Mouse (Mus musculus) spleen, adult 18-20 months (tissue): ENCODE data around the gene Ano8.

Source experiments
- DNase-seq, 2 experiments: peaks; one replicate each; pipeline ENCODE4 v3.0.0; 2022; ENCODE audit warnings: mixed read lengths in 2 of 2

Ano8 gene

DNA sequence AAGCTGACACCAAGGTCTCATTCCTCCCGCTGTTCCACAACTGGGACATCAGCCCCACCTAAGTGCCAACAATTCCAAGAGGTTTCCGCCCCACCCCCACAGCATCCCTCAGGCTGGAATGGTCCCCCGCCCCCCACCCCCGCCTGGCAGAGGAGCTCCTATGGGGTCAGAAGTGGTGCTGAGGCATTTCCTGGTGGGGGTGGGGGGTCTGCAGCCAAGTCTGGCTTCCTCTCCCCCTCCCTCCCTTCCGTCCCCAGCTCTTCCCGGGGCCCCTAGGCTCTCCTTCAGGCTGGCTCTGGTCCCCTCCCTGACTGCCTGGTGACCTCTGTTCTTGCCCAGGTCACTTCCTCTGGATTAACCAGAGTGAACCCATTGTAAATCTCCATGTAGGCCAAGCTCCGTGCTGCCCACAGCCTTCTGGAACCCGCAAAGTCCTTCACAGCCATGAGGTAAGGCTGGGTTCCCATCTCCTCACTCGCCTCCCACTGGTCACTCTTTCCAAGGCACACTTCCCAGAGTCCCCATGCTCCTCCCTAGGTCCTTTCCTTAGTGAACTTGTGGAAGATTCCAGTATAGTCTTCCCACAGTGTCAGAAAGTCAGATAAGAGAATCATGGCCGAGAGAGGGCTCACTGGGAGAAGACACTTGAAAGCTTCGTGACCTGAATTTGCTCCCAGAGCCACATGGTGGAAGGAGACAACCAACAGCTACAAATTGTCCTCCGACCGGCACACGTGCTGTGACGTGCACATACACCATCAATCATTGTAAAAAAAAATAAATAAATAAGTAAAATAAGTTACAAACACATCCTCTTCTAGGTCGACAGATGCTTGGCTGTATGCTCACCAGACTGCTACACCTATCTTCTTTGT lies 13.3 kb upstream of the Ano8 start:
- no peak for DNase-seq

- DNase-seq, result no peak
These were observed 12.2 kb upstream of the Ano8 start for GRCm38 (mm10) chr8:71497881-71498501.

DNA sequence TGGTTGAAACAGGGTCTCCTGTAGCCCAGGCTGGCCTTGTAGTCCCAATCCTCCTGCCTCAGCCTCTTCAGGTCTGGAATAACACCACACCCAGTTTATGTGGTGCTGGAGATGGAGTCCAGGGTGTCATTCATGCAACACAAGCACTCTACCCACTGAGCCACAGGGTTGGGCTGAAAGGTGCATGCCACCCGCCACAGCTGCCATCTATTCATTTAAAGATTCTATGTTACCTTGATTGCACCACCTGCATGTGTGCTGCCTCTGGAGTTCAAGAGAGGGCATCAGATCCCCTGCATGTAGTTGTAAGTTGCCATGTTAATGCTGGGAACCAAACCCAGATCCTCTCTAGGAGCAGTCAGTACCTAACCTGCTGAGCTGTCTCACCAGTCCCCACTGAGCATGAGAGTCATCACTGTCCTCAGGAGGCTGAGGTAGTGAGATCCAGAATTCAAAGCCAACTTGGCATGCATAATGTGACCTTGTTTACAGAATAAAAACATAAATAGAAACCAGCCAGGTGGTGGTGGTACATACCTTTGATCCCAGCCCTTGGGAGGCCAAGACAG lies 11.4 kb upstream of the Ano8 start:
- no peak for DNase-seq

DNA sequence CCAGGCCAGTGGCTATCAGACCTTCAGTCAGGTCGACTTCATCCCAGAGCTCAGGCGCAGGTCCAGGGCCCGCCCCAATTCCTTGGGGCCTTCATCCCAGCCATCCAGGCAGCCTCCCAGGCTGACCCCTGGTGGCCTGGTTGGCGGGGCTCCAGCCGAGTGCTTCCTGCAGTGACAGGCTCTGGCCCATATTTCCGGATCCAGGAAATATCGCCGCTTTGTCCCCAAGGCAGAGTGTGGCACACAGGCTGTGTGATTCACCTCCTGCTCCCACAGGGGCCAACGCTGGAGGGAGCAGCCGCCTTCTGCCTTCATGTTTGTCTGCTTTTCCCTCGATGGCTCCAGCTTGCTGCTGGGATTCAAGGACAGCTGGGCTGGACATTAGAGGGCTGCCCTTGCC lies 10.7 kb upstream of the Ano8 start:
- peak; percentile 38 to 48 for DNase-seq

GRCm38 (mm10) chr8:71495811-71496210 lies 10.0 kb upstream of the Ano8 start:
- no peak for DNase-seq

DNA sequence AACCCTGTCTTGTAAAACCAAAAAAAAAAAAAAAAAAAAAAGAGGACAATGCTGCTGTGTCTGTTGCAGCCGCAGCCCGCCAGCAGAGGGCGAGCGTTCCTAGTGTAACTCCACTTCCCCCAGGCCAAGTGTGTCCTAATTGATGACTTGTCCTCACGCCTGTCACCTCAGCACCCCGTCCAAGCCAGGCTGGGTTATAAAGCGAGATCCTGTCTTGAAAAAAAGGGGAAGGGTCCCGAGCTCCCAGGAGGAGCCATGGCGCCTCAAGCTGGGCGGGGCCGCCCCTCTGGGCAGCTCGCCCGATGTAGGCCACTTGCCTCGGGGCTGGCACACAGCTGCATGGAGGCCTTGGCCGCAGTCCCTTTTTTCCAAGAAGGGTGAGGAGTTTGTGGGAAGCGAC lies 9.3 kb upstream of the Ano8 start:
- DNase-seq, result peak; percentile 65 to 76

DNA sequence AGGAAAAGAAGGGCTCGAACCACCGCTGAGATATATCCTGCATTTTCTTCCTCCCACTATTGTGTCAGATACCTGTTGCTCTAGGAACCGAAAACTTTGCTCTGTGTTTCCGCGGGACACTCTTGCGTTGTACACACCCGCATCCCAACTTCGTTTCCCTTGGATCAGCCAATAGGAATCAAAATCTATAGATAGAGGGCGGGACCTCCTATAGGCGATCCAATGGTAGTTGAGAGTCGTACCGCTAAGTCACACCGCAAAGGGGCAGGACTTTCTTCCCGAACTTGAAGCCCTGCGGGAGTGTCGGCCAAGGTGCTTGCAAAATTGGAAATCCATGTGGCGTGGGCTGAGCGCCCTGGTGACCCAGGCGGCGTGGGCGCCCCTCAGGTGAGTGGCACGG lies 2.7 kb upstream of the Ano8 start:
- DNase-seq, result peak; percentile 70 to 83

GRCm38 (mm10) chr8:71487691-71488445 lies 2.1 kb upstream of the Ano8 start, which contains the start of gene Gtpbp3:
Gene Gtpbp3 (plus strand): TSS chr8:71488103.
- DNase-seq, result peak; percentile 63 to 79

DNA sequence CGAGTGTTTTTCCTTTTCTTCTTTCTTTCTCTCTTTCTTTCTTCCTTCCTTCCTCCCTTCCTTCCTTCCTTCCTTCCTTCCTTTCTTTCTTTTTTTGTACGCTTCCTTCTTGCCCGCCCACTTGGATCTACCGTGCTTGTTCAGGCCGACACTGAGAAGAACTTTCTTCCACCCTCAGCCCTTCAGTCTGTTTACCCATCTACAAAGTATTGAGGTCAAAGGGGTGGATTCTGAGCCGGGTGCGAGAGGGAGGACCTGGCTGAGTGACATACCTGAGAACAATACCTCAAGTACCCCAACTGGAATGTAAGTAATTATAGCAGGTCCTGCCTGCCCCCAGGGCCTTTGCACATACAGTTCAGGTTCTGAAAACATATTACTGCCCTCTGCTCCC lies 370 bp upstream of the Ano8 start:
- DNase-seq, result no peak

DNA sequence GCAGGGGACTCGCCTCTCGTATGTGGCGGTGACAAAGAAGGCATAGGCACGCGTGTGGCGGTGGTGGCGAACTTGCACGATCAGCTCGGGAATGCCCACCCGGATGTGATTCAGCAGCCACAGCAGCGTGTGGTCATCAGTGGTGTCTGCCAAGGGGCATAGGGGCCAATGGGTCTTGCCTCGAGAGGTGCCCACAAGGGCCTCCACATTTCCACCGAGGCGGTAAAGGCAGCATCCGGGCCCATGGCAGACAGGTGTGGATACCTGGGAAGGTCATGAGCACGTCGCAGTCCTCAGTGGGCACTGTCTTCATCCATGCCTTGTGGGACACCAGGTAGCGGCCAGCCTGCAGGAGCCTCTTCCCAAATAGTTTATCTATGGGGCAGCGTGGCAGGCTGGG lies 1.0 kb downstream of the Ano8 start:
- DNase-seq, result no peak

DNA sequence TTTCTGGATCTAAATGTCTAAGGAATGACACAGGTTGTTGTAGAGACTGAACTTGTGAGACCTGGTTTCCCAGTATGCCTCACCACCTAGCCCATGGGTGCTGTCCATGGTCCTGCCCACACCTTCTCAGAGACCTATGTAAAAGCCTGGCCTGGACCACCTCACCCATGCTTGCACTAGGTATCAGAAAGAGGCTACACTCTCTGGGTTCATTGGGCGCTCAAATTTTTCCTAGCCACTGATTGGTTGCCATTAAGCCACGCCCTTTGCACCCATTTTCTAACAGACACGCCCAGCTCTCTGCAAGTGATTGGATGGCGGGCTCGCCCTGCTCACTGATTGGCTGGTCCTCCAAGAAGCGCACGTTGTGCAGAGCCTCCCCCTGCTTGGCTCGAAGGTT lies 1.8 kb downstream of the Ano8 start:
- DNase-seq, result peak in 1 of 2 experiments; percentile 45

DNA sequence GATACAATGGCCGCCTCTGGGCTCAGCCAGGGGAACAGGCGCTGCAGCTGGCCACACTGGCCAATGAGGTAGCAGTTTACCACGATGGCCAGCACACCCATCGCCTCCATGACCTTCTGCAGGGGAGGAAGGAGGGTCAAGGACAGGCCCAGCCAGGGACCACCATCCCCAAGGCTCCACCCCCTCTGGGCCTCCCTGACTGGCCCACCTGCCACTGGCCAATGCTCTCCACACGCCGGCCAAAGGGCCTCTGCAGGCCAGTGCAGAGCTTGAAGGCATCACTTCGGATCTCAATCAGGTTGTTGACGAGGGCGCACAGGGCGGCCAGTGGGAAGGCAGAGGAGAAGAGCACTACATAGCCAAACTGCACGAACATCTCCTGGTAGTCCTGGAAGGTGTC lies 6.8 kb downstream of the Ano8 start:
- DNase-seq, result no peak

- no peak for DNase-seq
These were observed 8.4 kb downstream of the Ano8 start for GRCm38 (mm10) chr8:71477196-71477845.

GRCm38 (mm10) chr8:71476099-71476940 lies 9.4 kb downstream of the Ano8 start:
- DNase-seq, result peak; percentile 65 to 79

DNA sequence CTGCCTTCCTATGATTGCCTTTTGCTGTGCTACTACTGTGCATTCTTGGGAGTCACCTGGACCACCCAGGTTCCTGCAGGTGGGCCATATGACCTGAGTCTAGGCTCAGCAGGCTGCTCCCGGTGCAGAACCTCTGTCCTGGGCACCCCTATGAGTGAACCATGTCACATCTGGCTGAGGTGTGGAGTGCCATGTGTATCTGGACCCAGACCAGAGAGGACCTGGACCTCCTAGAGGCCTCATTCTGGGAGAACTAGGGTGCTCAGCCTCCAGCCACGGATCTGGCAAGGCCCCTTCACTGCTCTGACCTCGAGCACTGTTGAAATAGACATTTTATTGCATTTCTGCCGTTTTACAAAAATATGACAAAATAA lies 10.1 kb downstream of the Ano8 start:
- no peak for DNase-seq

DNA sequence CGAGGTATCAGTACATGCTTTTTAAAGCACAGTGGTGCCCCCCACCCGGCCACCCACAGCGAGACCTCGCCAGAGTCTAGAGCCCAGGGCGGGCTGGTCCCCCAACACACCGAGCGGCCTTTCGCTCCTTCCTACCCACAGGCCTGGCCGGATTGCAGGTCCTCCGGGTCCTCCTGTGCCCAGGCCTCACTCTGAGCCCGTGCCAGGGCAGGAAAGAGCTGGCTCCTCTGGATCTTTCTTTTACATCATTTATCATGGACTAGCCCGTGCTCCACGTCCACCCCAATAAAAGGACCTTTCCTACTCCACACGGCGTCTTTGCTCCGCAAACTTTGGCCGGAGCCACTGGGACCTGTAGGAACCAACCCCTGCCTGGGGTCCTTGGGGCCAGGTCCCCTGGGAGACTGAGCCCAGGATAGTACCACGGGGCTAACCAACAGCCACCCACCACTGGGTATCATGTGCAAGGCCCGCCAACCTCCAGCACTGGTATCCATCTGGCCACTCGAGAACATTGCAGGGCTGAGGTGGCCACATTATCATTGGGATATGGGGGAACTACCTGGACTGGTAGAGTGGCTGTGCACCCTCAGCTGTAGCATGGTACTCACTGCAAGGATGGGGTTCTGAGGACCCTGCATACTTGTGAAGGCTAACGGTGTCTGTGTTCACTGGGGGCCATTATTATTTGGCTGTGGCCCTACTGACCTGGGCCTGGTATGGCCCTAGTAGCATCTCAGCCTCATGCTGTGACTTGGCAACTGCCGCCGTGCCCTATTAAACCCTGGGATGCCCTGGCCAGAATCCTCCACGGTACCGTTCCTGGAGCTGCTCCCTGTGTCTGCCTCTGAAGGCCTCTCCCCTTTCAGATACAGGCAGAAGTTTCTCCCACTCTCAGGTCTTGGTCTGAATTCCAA lies 10.7 kb downstream of the Ano8 start:
- DNase-seq, result no peak

DNA sequence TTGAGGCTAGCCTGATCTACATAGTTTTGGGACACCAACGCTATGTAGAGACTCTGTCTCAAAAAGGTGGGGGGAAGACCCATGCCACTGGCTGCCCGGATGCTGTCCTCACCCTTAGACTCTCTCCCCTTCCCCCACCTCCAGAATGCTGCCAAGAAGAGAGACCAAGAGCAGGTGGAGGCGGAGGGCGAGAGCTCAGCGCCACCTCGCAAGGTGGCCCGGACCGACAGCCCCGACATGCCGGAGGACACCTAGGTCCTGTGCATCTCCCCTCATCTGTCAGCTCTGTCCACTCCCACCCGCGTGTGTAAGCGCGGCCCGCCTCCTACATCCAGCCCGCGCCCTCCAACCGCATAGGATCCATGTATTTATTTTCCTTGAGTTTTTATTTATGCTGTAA lies 11.4 kb downstream of the Ano8 start:
- no peak for DNase-seq

DNA sequence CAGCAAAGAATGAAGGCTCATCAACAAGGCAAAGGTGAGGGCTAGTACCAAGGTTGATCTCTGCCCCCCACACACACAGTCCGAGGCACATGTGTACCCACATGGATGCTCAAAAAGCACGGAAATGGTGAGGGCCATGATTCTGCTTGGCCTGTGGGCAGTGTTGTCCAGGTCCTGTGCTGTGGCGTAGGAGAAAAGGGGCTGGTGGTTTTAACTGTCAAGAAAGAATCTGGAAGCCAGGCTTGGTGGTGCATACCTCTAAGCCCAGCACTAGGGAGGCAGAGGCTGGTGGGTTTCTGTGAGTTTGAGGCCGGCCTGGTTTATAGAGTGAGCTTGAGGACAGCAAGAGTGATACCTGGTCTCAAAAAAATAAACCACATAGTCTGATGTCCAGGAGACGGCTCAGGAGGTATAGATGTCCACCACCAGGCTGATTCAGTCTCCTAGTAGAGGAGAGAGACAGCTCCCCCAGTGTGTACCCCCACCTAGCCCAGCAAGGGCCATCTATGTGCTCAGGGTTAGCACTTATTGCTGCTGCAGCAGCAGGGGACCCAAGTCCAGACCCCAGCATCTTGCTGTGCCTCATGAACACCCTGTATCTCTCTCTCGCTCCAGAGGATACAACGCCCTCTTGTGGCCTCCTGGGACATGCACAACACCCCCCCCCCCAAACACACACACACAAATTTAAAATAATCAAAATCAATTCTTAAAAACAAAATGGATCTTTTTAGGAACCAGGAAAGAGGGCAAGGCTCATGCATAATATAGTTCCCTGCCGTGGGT lies 13.0 kb downstream of the Ano8 start:
- no peak for DNase-seq

- no peak for DNase-seq
These were observed 13.9 kb downstream of the Ano8 start for GRCm38 (mm10) chr8:71471861-71472260.

GRCm38 (mm10) chr8:71470913-71471255 lies 14.9 kb downstream of the Ano8 start:
- DNase-seq, result no peak
